In the genomic region with DNA sequence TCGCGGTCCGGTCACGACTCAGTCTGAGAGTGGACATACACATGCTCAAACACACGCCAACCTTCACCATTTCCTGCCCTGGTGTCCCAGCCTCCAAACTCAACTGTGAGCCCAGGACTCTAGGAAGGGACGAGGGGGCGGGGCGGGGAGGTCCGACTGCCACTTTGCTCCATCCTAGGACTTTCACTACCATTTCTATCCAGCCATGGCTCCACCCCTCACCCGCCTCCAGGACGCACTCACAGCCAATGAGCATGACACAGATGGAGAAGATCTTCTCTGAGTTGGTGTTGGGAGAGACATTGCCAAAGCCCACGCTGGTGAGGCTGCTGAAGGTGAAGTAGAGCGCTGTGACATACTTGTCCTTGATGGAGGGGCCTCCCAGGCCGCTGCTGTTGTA, we compare ENCODE assay signal across 30 mouse cellular contexts. TPM values are rescaled to one million over a fixed set of nuclear protein-coding genes. Genes with fewer than 3 reads are reported as not detected.
DNase-seq lines count a peak whose midpoint lies in the region; ATAC-seq lines count a peak whose summit lies in the region.
"Had no signal": no experiment of that assay in that cellular context is flagged by ENCODE, and none has a peak within 500 bp of the region (broad histone marks: within the 10 kb centered on the region; RNA-seq: fewer than 3 reads in every experiment).

No protein-coding gene starts in this region.

- peaks cover 86% of the 10 kb centered on the region for H3K27me3 ChIP-seq in megakaryocyte, embryonic 14.5 days (replicated peaks)
- peaks cover 4% of the 10 kb centered on the region; the same call in 1 of the 2 replicates for H3K27me3 ChIP-seq in limb, embryonic 11.5 days (ENCODE audit: control insufficient read depth, insufficient read depth, low read length)
- H3K27me3 ChIP-seq: forebrain, embryonic 15.5 days; heart, embryonic 15.5 days; kidney, embryonic 15.5 days; neural tube, embryonic 12.5 days had no signal

- no peaks in the 10 kb centered on the region for H3K36me3 ChIP-seq in megakaryocyte, embryonic 14.5 days (replicated peaks; ENCODE audit: low read length)
- 0 out of 2 replicates have a peak, but pooled peaks cover 3% of the 10 kb centered on the region for H3K36me3 ChIP-seq in limb, embryonic 11.5 days (ENCODE audit: control insufficient read depth, insufficient read depth, low read length)
- H3K36me3 ChIP-seq: liver, embryonic 15.5 days had no signal

- H3K9me3 ChIP-seq in megakaryocyte, embryonic 14.5 days = no peaks in the 10 kb centered on the region
- no peaks in the 10 kb centered on the region for H3K9me3 ChIP-seq in limb, embryonic 11.5 days (ENCODE audit: control insufficient read depth, low read length)
- H3K9me3 ChIP-seq: forebrain, embryonic 15.5 days; heart, embryonic 15.5 days; kidney, embryonic 15.5 days; liver, embryonic 15.5 days; neural tube, embryonic 12.5 days had no signal

- no peak overlapping the region for H3K27ac ChIP-seq in limb, embryonic 11.5 days (replicated peaks; ENCODE audit: low read depth, low read length)
- H3K27ac ChIP-seq: forebrain, embryonic 15.5 days; kidney, embryonic 15.5 days; layer of hippocampus, adult 2 months; liver, embryonic 15.5 days; neural tube, embryonic 12.5 days; stomach, postnatal 0 days had no signal

- no peak overlapping the region for H3K9ac ChIP-seq in limb, embryonic 11.5 days (ENCODE audit: low read length)
- H3K9ac ChIP-seq: forebrain, embryonic 15.5 days; heart, embryonic 15.5 days; kidney, embryonic 15.5 days; liver, embryonic 15.5 days; lung, embryonic 14.5 days; neural tube, embryonic 12.5 days had no signal

- WGBS in limb, embryonic 11.5 days = 43% methylated on average over 14 of the region's 14 CpGs

- peaks cover 13% of the 10 kb centered on the region for H3K4me1 ChIP-seq in megakaryocyte, embryonic 14.5 days
- H3K4me1 ChIP-seq in limb, embryonic 11.5 days (ENCODE audit: control insufficient read depth, insufficient read depth, low read length) = peaks cover 33% of the 10 kb centered on the region

- peak overlapping the region; percentile 19 for H3K4me2 ChIP-seq in limb, embryonic 11.5 days (ENCODE audit: low read depth, severe bottlenecking)
- H3K4me2 ChIP-seq: forebrain, embryonic 15.5 days; heart, embryonic 15.5 days; kidney, embryonic 15.5 days; liver, embryonic 15.5 days; lung, embryonic 14.5 days; midbrain, embryonic 11.5 days; neural tube, embryonic 12.5 days had no signal

- no peak for ATAC-seq in megakaryocyte, adult 5-6 weeks (ENCODE audit: poor library complexity, severe bottlenecking)
- ATAC-seq in limb, embryonic 11.5 days (ENCODE audit: insufficient number of reproducible peaks, low FRiP score, low TSS enrichment, low read depth) = no peak
- ATAC-seq: CD4-positive, CD25-positive, alpha-beta regulatory T cell, adult 4 months; forebrain, embryonic 15.5 days; hindbrain, embryonic 16.5 days had no signal

- peak; percentile 54 for DNase-seq in WW6 (ENCODE audit: low read depth, low spot score)
- no peak for DNase-seq in limb, embryonic 11.5 days (ENCODE audit: low spot score)
- no peak for DNase-seq in Muller cell, postnatal 12 days (ENCODE audit: inconsistent ontology term)
- DNase-seq in layer of hippocampus, adult 9-10 months (ENCODE audit: low spot score) = no peak
- DNase-seq in frontal cortex, postnatal 14 days (ENCODE audit: low spot score in 2 of 2) = no peak
- DNase-seq: adrenal gland, adult 8-10 months; cerebellum, adult 2 months; cerebellum, postnatal 25 days; kidney, adult 18-20 months; kidney, postnatal 36 days; lung, embryonic 14.5 days; lung, postnatal 14 days; right cerebral cortex, postnatal 4 days; thymus, adult 18-20 months; thymus, postnatal 36 days had no signal

- peak overlapping the region; percentile 7 for H3K4me3 ChIP-seq in megakaryocyte, embryonic 14.5 days (replicated peaks)
- H3K4me3 ChIP-seq in limb, embryonic 11.5 days (ENCODE audit: low read depth, low read length) = no peak overlapping the region
- H3K4me3 ChIP-seq: forebrain, embryonic 15.5 days; heart, embryonic 15.5 days; kidney, embryonic 15.5 days; layer of hippocampus, adult 2 months; liver, embryonic 15.5 days; myocyte; neural tube, embryonic 12.5 days had no signal

RNA-seq across cellular contexts. Expression of gene Kcnh2, which starts 26.2 kb away (rescaled TPM):
- 0.10 TPM in 1 of 2 replicates, not detected in the other for polyA plus RNA-seq in megakaryocyte, embryonic 14.5 days (2012; ENCODE audit: insufficient read depth, low replicate concordance)
- total RNA-seq in megakaryocyte, adult 5-6 weeks (2015) = not detected in 2 replicates
- not detected in 2 replicates for total RNA-seq in megakaryocyte, adult 5-6 weeks (2017)
- 6.7 and 7.1 TPM in 2 replicates for polyA plus RNA-seq in limb, embryonic 11.5 days (2014; fragmentation: Nextera tagmentation; extraction: Ambion mirVana)
- total RNA-seq: granulocyte monocyte progenitor cell, adult 5-6 weeks; liver, adult 2 months had no signal
- polyA plus RNA-seq: liver, adult 2 months had no signal

RNA-seq across cellular contexts. Expression of gene Nos3, which starts 39.4 kb away (rescaled TPM):
- not detected in 2 replicates for polyA plus RNA-seq in megakaryocyte, embryonic 14.5 days (2012; ENCODE audit: insufficient read depth, low replicate concordance)
- 0.05 and 0.25 TPM in 2 replicates for total RNA-seq in megakaryocyte, adult 5-6 weeks (2015)
- 0.16 and 0.29 TPM in 2 replicates for total RNA-seq in megakaryocyte, adult 5-6 weeks (2017)
- 4.8 and 5.3 TPM in 2 replicates for polyA plus RNA-seq in limb, embryonic 11.5 days (2014; fragmentation: Nextera tagmentation; extraction: Ambion mirVana)
- total RNA-seq: granulocyte monocyte progenitor cell, adult 5-6 weeks had no signal
